10 mouse cellular contexts compared by ENCODE assay signal in genomic region chr8:46671496-46671895, GRCm38 (mm10). TPM values are rescaled to one million over a fixed set of nuclear protein-coding genes. Genes with fewer than 3 reads are reported as not detected.
A peak's percentile ranks its signal among the peaks of the same experiment; 100 is the strongest.
DNase-seq lines count a peak whose midpoint lies in the region; ATAC-seq and TF ChIP-seq lines count a peak whose summit lies in the region.
"Had no signal": no experiment of that assay in that cellular context is flagged by ENCODE, and none has a peak within 500 bp of the region (broad histone marks: within the 10 kb centered on the region; RNA-seq: fewer than 3 reads in every experiment).

No protein-coding gene starts in this region.

- 0% methylated on average over 2 of the region's 2 CpGs for WGBS in intestine, postnatal 0 days
- WGBS in intestine, embryonic 15.5 days = 0% methylated on average over 2 of the region's 2 CpGs

- no peak overlapping the region for H3K27ac ChIP-seq in intestine, postnatal 0 days (ENCODE audit: low read depth, low read length)
- H3K27ac ChIP-seq in intestine, embryonic 15.5 days = no peak overlapping the region
- H3K27ac ChIP-seq: embryonic facial prominence, embryonic 13.5 days; neural tube, embryonic 12.5 days had no signal

- TF ChIP-seq CTCF in intestine, postnatal 0 days (IDR thresholded peaks at IDR 0.05; ENCODE audit: low read depth) = peak; percentile 79

- no peaks in the 10 kb centered on the region for H3K27me3 ChIP-seq in intestine, postnatal 0 days (replicated peaks; ENCODE audit: control insufficient read depth, insufficient read depth, low read length)
- H3K27me3 ChIP-seq in intestine, embryonic 15.5 days (replicated peaks) = no peaks in the 10 kb centered on the region
- H3K27me3 ChIP-seq: embryonic facial prominence, embryonic 13.5 days; neural tube, embryonic 12.5 days had no signal

- intact Hi-C loops in left cerebral cortex, postnatal 14 days (cut with DNase I) = loop anchor here (5.0 to 10.0 kb wide), 2 partner anchors 266 to 703 kb away; no protein-coding TSS in a partner anchor

- H3K36me3 ChIP-seq in intestine, postnatal 0 days (ENCODE audit: control insufficient read depth, insufficient read depth) = no peaks in the 10 kb centered on the region
- no peaks in the 10 kb centered on the region for H3K36me3 ChIP-seq in intestine, embryonic 15.5 days
- H3K36me3 ChIP-seq: embryonic facial prominence, embryonic 13.5 days; neural tube, embryonic 12.5 days had no signal

- H3K4me1 ChIP-seq in intestine, postnatal 0 days (replicated peaks; ENCODE audit: control insufficient read depth, insufficient read depth, low read length) = no peaks in the 10 kb centered on the region
- no peaks in the 10 kb centered on the region for H3K4me1 ChIP-seq in intestine, embryonic 15.5 days (replicated peaks)
- H3K4me1 ChIP-seq: neural tube, embryonic 12.5 days had no signal

- DNase-seq in adrenal gland, adult 18-20 months (ENCODE audit: low spot score in 2 of 2) = peak; percentile 66 to 77
- peak; percentile 55 for DNase-seq in embryo, embryonic 9.5 days (ENCODE audit: extremely low spot score)
- peak; percentile 79 for DNase-seq in heart, postnatal 4 days
- DNase-seq in left cerebral cortex, postnatal 14 days (ENCODE audit: low spot score in 2 of 2) = peak; percentile 64 to 80
- peak; percentile 54 for DNase-seq in ovary, postnatal 36 days (ENCODE audit: low spot score)
- peak; percentile 49 to 66 for DNase-seq in thymus, postnatal 36 days

- ATAC-seq in intestine, postnatal 0 days = no peak
- ATAC-seq in intestine, embryonic 15.5 days = no peak

- H3K4me2 ChIP-seq in intestine, postnatal 0 days (replicated peaks; ENCODE audit: low read depth) = no peak overlapping the region
- H3K4me2 ChIP-seq in intestine, embryonic 15.5 days (replicated peaks) = no peak overlapping the region
- H3K4me2 ChIP-seq: embryonic facial prominence, embryonic 13.5 days; neural tube, embryonic 12.5 days had no signal

- 0 out of 2 replicates have a peak, but pooled peaks cover 3% of the 10 kb centered on the region for H3K9me3 ChIP-seq in intestine, postnatal 0 days (ENCODE audit: control insufficient read depth)
- H3K9me3 ChIP-seq in intestine, embryonic 15.5 days = no peaks in the 10 kb centered on the region
- H3K9me3 ChIP-seq: neural tube, embryonic 12.5 days had no signal

- H3K9ac ChIP-seq in intestine, postnatal 0 days (ENCODE audit: low read depth, low read length) = no peak overlapping the region
- no peak overlapping the region for H3K9ac ChIP-seq in intestine, embryonic 15.5 days
- H3K9ac ChIP-seq: embryonic facial prominence, embryonic 13.5 days; neural tube, embryonic 12.5 days had no signal

- H3K4me3 ChIP-seq in intestine, postnatal 0 days (ENCODE audit: low read depth, low read length) = no peak overlapping the region
- no peak overlapping the region for H3K4me3 ChIP-seq in intestine, embryonic 15.5 days (replicated peaks)
- H3K4me3 ChIP-seq: embryonic facial prominence, embryonic 13.5 days; neural tube, embryonic 12.5 days had no signal

RNA-seq across cellular contexts. Expression of gene Casp3, which starts 54.4 kb away (rescaled TPM):
- polyA plus RNA-seq in intestine, postnatal 0 days (2015; fragmentation: Nextera tagmentation; extraction: Ambion mirVana) = 43.5 and 48.7 TPM in 2 replicates
- 54.4 and 69.0 TPM in 2 replicates for polyA plus RNA-seq in intestine, embryonic 15.5 days (2015; fragmentation: Nextera tagmentation; extraction: Ambion mirVana)
- total RNA-seq in adrenal gland, adult 18-20 months (2021) = 10 to 100 TPM; 13.7 to 14.8 TPM
- total RNA-seq in heart, postnatal 4 days (2021) = 10 to 100 TPM; 35.6 to 37.9 TPM
- total RNA-seq in left cerebral cortex, postnatal 14 days (2021) = 10 to 100 TPM; 28.7 to 29.7 TPM

RNA-seq across cellular contexts. Expression of gene Primpol, which starts 54.5 kb away (rescaled TPM):
- 6.2 and 7.6 TPM in 2 replicates for polyA plus RNA-seq in intestine, postnatal 0 days (2015; fragmentation: Nextera tagmentation; extraction: Ambion mirVana)
- 13.4 and 14.8 TPM in 2 replicates for polyA plus RNA-seq in intestine, embryonic 15.5 days (2015; fragmentation: Nextera tagmentation; extraction: Ambion mirVana)
- total RNA-seq in adrenal gland, adult 18-20 months (2021) = 10 to 100 TPM in 1 of 2 experiments, 1 to 10 TPM in 1; 8.6 to 12.0 TPM
- 1 to 10 TPM; 8.3 to 8.8 TPM for total RNA-seq in heart, postnatal 4 days (2021)
- total RNA-seq in left cerebral cortex, postnatal 14 days (2021) = 1 to 10 TPM; 3.2 to 3.8 TPM
